Mouse (Mus musculus) left cerebral cortex, postnatal 4 days (tissue): ENCODE data around the gene Tmem30b. TPM values are rescaled to one million over a fixed set of nuclear protein-coding genes. Genes with fewer than 3 reads are reported as not detected.

ENCODE experiments used
- DNase-seq: peaks from one replicate; pipeline ENCODE4 v3.0.0-alpha.2; 2022
- intact Hi-C: fragments of 180-260 bp; cut with DNase I; formaldehyde crosslinking; loops from one replicate; pipeline ENCODE4 v1.15.1; 2025
- total RNA-seq, 2 experiments: library from RNA; stranded (reverse); gene quantifications; 2 replicates each; pipeline ENCODE4 v1.2.3; 2021

Tmem30b gene
- total RNA-seq, 2 experiments from 2014 or later = 0.28 to 0.42 TPM

- no peak for DNase-seq
- intact Hi-C loops = no loop called here
Observed at GRCm38 (mm10) chr12:73521238-73521841, 24.9 kb downstream of the Tmem30b start.

DNA sequence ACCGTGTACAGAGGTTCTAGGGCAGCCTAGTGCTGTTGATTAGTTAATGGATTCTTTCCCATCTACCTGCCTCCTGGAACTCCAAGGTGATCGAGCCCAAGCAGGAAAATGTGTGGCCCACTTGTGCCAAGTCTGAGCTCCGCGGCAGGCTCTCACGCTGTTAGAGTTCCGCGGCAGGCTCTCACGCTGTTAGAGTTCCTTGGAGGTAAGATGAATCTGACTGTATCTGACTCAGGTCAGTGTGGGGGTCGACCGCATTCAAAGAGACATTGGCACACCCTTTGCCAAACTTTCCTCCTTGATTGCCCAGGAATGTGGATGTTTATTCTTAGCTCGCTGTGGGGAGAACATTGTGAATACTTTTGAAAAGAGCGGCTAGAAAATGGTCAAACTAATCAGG is 28.4 kb downstream of the Tmem30b start:
- no peak for DNase-seq
- intact Hi-C loops = loop anchor here (5.0 kb wide), 1 partner anchor 495 kb away; no protein-coding TSS in a partner anchor

DNA sequence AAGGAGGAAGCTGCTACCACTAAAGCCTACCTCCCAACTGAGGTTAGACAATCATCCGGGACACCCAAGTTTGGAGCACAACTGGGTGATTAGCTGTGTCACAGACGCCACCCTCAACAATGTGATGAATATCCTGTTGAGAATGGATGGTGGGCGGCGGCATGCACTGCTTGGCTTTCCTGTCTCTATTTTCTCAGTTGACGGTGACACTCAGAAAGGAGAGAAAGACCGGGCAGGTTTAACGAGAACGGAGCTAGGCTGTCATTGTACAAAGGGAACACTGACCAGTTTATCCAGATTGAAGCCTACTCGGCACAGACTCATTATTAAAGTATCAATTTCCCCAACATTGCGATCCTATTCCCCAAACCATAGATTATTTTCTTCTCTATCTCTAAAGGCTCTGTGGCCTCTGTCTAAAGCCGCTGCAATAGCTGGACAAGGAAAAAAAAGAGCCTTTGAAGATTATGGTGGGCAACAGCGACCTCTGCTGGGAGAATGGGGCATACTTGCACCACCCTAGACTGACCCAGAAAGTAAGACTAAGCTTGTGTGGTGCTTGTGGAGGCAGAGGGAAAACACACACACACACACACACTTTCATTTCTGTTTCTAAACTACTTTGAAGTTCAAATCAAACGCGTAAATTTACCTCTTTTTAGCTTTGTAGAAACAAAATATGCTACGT is 29.0 kb downstream of the Tmem30b start:
- intact Hi-C loops = loop anchor here (5.0 kb wide), 1 partner anchor 495 kb away; no protein-coding TSS in a partner anchor

DNA sequence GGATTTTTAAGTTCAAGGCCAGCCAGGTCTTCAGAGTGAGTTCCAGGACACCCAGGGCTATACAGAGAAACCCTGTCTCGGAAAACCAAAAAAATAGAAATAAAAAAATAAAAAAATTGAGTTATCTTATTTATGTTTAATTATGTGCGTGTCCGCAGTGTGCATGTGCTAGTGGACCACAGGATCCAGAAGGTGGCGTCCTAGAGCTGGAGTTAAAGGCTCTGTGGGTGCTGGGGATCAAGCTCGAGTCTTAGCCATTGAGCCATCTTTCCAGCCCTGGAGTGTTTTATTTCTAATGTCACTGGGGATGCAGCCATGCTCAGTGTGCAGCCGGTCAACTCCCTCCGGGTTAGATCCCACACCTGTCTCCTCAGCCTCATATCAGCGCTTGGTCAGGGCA is 29.7 kb downstream of the Tmem30b start:
- intact Hi-C loops = loop anchor here (5.0 kb wide), 1 partner anchor 494 kb away; no protein-coding TSS in a partner anchor
- DNase-seq = no peak

More for the DNA sequence above, 29.0 kb downstream of the Tmem30b start:
- peak; percentile 78 for DNase-seq

GRCm38 (mm10) chr12:73514722-73515121 is 31.5 kb downstream of the Tmem30b start:
- no peak for DNase-seq
- intact Hi-C loops = loop anchor here (5.0 kb wide), 1 partner anchor 492 kb away; no protein-coding TSS in a partner anchor

DNA sequence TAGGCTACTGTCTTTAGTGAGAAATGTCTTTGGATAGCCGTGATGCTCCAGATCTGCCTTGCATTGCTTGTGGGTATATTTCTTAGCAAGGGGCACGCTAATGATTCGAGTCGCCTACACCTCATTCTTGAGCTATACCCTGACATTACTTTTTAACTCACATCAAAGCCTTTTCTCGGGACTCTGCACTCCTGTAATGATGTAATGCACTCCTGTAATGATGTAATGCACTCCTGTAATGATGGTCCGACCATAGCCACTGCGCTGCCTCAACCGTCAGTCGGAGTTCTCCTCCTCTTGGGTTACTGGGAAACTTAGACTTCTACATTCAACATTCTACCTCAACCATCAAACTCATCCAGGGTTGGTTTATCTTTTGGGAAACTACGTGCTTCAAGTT is 32.2 kb downstream of the Tmem30b start:
- intact Hi-C loops = no loop called here
- no peak for DNase-seq

GRCm38 (mm10) chr12:73511467-73512047 is 34.6 kb downstream of the Tmem30b start:
- intact Hi-C loops = no loop called here
- DNase-seq = no peak

DNA sequence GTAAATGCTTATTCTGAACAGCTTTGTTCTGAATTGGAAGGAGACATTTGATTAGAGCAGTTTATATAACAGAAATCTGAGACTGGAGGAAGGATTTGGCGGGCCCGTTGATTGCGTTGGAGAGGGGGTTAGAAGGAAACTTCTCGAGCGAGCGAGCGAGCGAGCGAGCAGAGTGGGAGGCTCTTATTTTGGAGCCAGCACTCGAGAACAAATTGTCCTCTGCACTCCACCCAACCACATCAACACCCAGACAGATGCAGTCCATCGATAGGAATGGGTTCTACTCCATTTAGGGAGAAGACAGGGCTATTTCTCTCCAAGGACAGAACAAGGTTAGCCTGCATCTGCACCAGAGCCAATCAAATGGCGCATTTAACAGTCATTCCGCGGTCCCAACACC is 39.1 kb downstream of the Tmem30b start:
- intact Hi-C loops = no loop called here
- no peak for DNase-seq

GRCm38 (mm10) chr12:73506648-73507047 is 39.5 kb downstream of the Tmem30b start:
- intact Hi-C loops = no loop called here
- no peak for DNase-seq

GRCm38 (mm10) chr12:73500689-73501326 is 45.4 kb downstream of the Tmem30b start:
- intact Hi-C loops = no loop called here

DNA sequence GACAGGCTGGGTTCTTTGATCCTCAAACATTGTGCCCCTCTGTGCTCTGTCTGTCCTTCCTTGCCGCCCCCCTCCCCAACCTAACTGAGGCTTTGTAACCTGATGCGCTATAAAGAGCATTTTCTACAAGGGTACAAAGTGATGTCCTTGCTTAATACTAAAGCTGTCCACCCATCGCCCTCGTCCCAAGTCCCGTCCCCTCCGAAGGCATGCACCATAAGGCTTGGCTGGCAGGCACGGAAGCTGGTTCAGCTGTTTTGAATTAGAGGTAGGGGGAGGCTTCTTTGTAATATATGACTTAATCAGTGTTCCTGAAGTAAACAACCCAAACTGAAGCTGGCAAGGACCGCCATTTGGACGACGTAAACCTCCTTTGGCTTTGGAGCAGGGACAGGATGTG is 51.0 kb downstream of the Tmem30b start:
- intact Hi-C loops = no loop called here
- DNase-seq = no peak

More at GRCm38 (mm10) chr12:73500689-73501326, 45.4 kb downstream of the Tmem30b start:
- no peak for DNase-seq

DNA sequence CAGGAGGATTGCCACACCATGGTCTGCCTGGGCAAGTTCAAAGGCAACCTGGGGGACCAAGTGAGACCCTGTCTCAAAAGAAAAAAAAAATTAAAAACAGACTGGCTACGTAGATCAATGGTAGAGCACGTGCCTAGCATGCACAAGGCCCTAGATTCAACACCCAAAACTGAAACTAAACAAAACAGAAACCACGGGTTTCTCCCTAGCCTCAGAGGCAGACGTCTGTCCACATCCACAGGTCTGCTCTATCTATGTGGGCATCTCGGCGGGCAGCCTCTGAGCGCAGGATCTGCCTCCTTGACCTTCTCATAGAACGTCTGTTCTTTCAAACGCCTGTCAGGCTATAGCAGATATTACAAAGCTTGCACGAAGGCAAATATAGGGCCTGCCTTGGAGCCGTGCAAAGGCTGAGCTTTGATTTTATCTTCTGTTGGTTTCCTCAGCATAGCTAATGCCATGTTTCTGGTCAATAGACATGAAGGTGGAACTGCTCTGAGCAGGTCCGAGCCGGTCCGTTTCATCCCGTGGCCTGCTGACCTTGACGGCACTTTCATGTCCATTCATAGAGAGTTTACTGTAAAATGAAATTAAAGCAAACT is 52.2 kb downstream of the Tmem30b start:
- no peak for DNase-seq
- intact Hi-C loops = no loop called here

Other genes starting within 250 kb of the Tmem30b start
- gene Prkch, start 38.4 kb upstream of the Tmem30b start, total RNA-seq = 1 to 10 TPM; 7.3 to 9.1 TPM